Comparison of ENCODE assay signal across 22 mouse cellular contexts in the genomic region with DNA sequence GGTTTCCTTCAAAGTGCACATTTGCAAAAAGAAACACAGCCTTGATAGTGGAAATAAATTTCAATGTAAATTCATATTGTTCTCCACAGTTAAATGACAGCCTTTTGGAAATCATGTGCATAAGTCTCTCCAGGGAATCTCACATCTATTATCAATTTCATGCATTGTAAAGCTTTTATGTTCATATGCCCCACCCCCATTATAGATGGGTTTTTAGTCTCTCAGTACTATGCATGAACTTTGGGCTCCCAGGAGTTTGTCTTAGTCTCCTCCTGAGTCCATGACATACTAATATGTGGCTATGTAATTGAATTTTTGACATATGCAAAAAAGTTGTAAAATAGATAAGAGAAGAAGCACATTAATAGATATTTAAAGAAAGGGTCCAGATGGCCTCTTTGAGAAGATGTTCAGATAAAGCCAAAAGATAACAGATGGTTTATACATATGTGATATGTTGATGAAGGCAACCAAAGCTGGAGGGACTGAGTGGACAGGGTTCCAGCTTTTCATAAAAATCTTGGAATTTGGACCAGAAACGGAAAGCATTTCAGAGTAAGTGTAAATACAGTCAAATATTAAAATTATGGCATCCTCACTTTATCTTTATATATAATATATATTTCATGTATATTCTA.
DNase-seq lines count a peak whose midpoint lies in the region; ATAC-seq and TF ChIP-seq lines count a peak whose summit lies in the region.
"Had no signal": no experiment of that assay in that cellular context is flagged by ENCODE, and none has a peak within 500 bp of the region (broad histone marks: within the 10 kb centered on the region; RNA-seq: fewer than 3 reads in every experiment).

No protein-coding gene starts in this region.

- H3K9ac ChIP-seq in embryonic facial prominence, embryonic 14.5 days (ENCODE audit: low read depth, low read length) = no peak overlapping the region
- H3K9ac ChIP-seq in forebrain, embryonic 16.5 days (replicated peaks; ENCODE audit: low read depth, low read length) = no peak overlapping the region
- no peak overlapping the region for H3K9ac ChIP-seq in forebrain, postnatal 0 days
- H3K9ac ChIP-seq in neural tube, embryonic 11.5 days (ENCODE audit: low read length) = no peak overlapping the region
- H3K9ac ChIP-seq in neural tube, embryonic 15.5 days (replicated peaks) = no peak overlapping the region
- no peak overlapping the region for H3K9ac ChIP-seq in heart, adult 2 months (ENCODE audit: low read depth, low read length)
- H3K9ac ChIP-seq: heart, embryonic 15.5 days had no signal

- H3K27ac ChIP-seq in embryonic facial prominence, embryonic 14.5 days (replicated peaks; ENCODE audit: low read depth, low read length) = no peak overlapping the region
- no peak overlapping the region for H3K27ac ChIP-seq in embryonic facial prominence, embryonic 10.5 days (replicated peaks)
- H3K27ac ChIP-seq in forebrain, embryonic 16.5 days (ENCODE audit: low read length) = no peak overlapping the region
- no peak overlapping the region for H3K27ac ChIP-seq in forebrain, postnatal 0 days (ENCODE audit: low read depth, low read length)
- H3K27ac ChIP-seq in neural tube, embryonic 11.5 days (ENCODE audit: low read depth, low read length) = no peak overlapping the region
- H3K27ac ChIP-seq in neural tube, embryonic 15.5 days (replicated peaks) = no peak overlapping the region
- no peak overlapping the region for H3K27ac ChIP-seq in heart, adult 2 months
- H3K27ac ChIP-seq: heart, embryonic 15.5 days; hindbrain, postnatal 0 days had no signal

- TF ChIP-seq CTCF in forebrain, postnatal 0 days (IDR thresholded peaks at IDR 0.05; ENCODE audit: low read depth) = no peak
- no peak for TF ChIP-seq CTCF in brain, embryonic 14.5 days (IDR thresholded peaks at IDR 0.05; ENCODE audit: borderline replicate concordance, extremely low read depth, insufficient read depth, insufficient read length)
- TF ChIP-seq CTCF in heart, adult 2 months (IDR thresholded peaks at IDR 0.05) = no peak

- no peaks in the 10 kb centered on the region for H3K36me3 ChIP-seq in embryonic facial prominence, embryonic 14.5 days (ENCODE audit: control insufficient read depth, insufficient read depth, low read length)
- H3K36me3 ChIP-seq in embryonic facial prominence, embryonic 10.5 days (replicated peaks) = no peaks in the 10 kb centered on the region
- no peaks in the 10 kb centered on the region for H3K36me3 ChIP-seq in forebrain, embryonic 16.5 days (ENCODE audit: control insufficient read depth, insufficient read depth)
- H3K36me3 ChIP-seq in forebrain, postnatal 0 days (ENCODE audit: insufficient read depth) = no peaks in the 10 kb centered on the region
- H3K36me3 ChIP-seq in neural tube, embryonic 11.5 days (ENCODE audit: control insufficient read depth, insufficient read depth, low read length) = no peaks in the 10 kb centered on the region
- no peaks in the 10 kb centered on the region for H3K36me3 ChIP-seq in neural tube, embryonic 15.5 days
- H3K36me3 ChIP-seq in heart, adult 2 months (ENCODE audit: control insufficient read depth, insufficient read depth, low read length) = no peaks in the 10 kb centered on the region
- H3K36me3 ChIP-seq: heart, embryonic 15.5 days had no signal

- H3K27me3 ChIP-seq in embryonic facial prominence, embryonic 14.5 days (replicated peaks; ENCODE audit: control insufficient read depth, insufficient read depth, low read length) = no peaks in the 10 kb centered on the region
- no peaks in the 10 kb centered on the region for H3K27me3 ChIP-seq in embryonic facial prominence, embryonic 10.5 days (replicated peaks; ENCODE audit: low read depth, poor library complexity, severe bottlenecking)
- no peaks in the 10 kb centered on the region for H3K27me3 ChIP-seq in forebrain, embryonic 16.5 days (replicated peaks; ENCODE audit: control insufficient read depth, insufficient read depth, low read length)
- no peaks in the 10 kb centered on the region for H3K27me3 ChIP-seq in forebrain, postnatal 0 days (ENCODE audit: insufficient read depth, low read length)
- no peaks in the 10 kb centered on the region for H3K27me3 ChIP-seq in neural tube, embryonic 11.5 days (ENCODE audit: control insufficient read depth, insufficient read depth, low read length)
- no peaks in the 10 kb centered on the region for H3K27me3 ChIP-seq in neural tube, embryonic 15.5 days (replicated peaks)
- H3K27me3 ChIP-seq in heart, adult 2 months (ENCODE audit: control insufficient read depth, insufficient read depth, low read length) = no peaks in the 10 kb centered on the region
- H3K27me3 ChIP-seq: CH12.LX; heart, embryonic 15.5 days; Patski had no signal

- 80% methylated on average over 1 of the region's 1 CpGs for WGBS in embryonic facial prominence, embryonic 14.5 days
- WGBS in embryonic facial prominence, embryonic 10.5 days = 83% methylated on average over 1 of the region's 1 CpGs
- WGBS in forebrain, embryonic 16.5 days = 64% methylated on average over 1 of the region's 1 CpGs
- 57% methylated on average over 1 of the region's 1 CpGs for WGBS in forebrain, postnatal 0 days
- 76% methylated on average over 1 of the region's 1 CpGs for WGBS in neural tube, embryonic 11.5 days
- whole genome bisulfite sequencing in neural tube, embryonic 15.5 days = 73% methylated on average over 1 of the region's 1 CpGs
- WGBS in heart, adult 2 months = 69% methylated on average over 1 of the region's 1 CpGs

- no peaks in the 10 kb centered on the region for H3K9me3 ChIP-seq in embryonic facial prominence, embryonic 14.5 days (ENCODE audit: control insufficient read depth, low read length)
- no peaks in the 10 kb centered on the region for H3K9me3 ChIP-seq in embryonic facial prominence, embryonic 10.5 days
- no peaks in the 10 kb centered on the region for H3K9me3 ChIP-seq in forebrain, embryonic 16.5 days (ENCODE audit: control insufficient read depth, low read length)
- no peaks in the 10 kb centered on the region for H3K9me3 ChIP-seq in forebrain, postnatal 0 days (ENCODE audit: low read length)
- no peaks in the 10 kb centered on the region for H3K9me3 ChIP-seq in neural tube, embryonic 11.5 days (ENCODE audit: control insufficient read depth, low read length)
- no peaks in the 10 kb centered on the region for H3K9me3 ChIP-seq in neural tube, embryonic 15.5 days (replicated peaks)
- H3K9me3 ChIP-seq: heart, embryonic 15.5 days had no signal

- H3K4me2 ChIP-seq in embryonic facial prominence, embryonic 14.5 days (ENCODE audit: low read depth, low read length) = no peak overlapping the region
- no peak overlapping the region for H3K4me2 ChIP-seq in forebrain, embryonic 16.5 days (ENCODE audit: low read length)
- no peak overlapping the region for H3K4me2 ChIP-seq in forebrain, postnatal 0 days (ENCODE audit: low read depth)
- H3K4me2 ChIP-seq in neural tube, embryonic 11.5 days (ENCODE audit: low read depth) = no peak overlapping the region
- H3K4me2 ChIP-seq in neural tube, embryonic 15.5 days = no peak overlapping the region
- H3K4me2 ChIP-seq: heart, embryonic 11.5 days; heart, embryonic 15.5 days had no signal

- no peak for ATAC-seq in embryonic facial prominence, embryonic 14.5 days (ENCODE audit: low read depth)
- peak; percentile 45; the same call in 1 of the 2 replicates for ATAC-seq in forebrain, embryonic 16.5 days
- no peak; the same call in 1 of the 2 replicates for ATAC-seq in forebrain, postnatal 0 days
- peak; percentile 66 for ATAC-seq in neural tube, embryonic 11.5 days (ENCODE audit: insufficient read depth, low FRiP score, low TSS enrichment)
- no peak for ATAC-seq in neural tube, embryonic 15.5 days (ENCODE audit: low FRiP score)
- ATAC-seq: activated CD4-positive, CD25-positive, alpha-beta regulatory T cell, adult 4 months; hindbrain, postnatal 0 days; Patski had no signal

- TF ChIP-seq EP300 in heart, adult 2 months (IDR thresholded peaks at IDR 0.05; ENCODE audit: insufficient read depth, low read depth, low read length) = no peak

- peak; percentile 5 for DNase-seq in embryonic facial prominence, embryonic 14.5 days (ENCODE audit: low spot score)
- DNase-seq in embryonic facial prominence, embryonic 10.5 days (ENCODE audit: low spot score) = no peak
- DNase-seq in forebrain, postnatal 0 days = no peak
- DNase-seq in neural tube, embryonic 11.5 days (ENCODE audit: low spot score) = no peak
- peak; percentile 41 for DNase-seq in brain, embryonic 14.5 days (ENCODE audit: low read depth)
- no peak for DNase-seq in heart, adult 2 months
- DNase-seq: adrenal gland, postnatal 14 days; cerebellum, adult 2 months; cerebellum, postnatal 10 days; gastrocnemius, postnatal 10 days; heart, adult 18-20 months; heart, postnatal 14 days; kidney, adult 11 months; kidney, adult 9 months had no signal

- H3K4me3 ChIP-seq in embryonic facial prominence, embryonic 14.5 days (ENCODE audit: low read depth, low read length) = no peak overlapping the region
- H3K4me3 ChIP-seq in embryonic facial prominence, embryonic 10.5 days = no peak overlapping the region
- no peak overlapping the region for H3K4me3 ChIP-seq in forebrain, embryonic 16.5 days (replicated peaks; ENCODE audit: low read length)
- H3K4me3 ChIP-seq in forebrain, postnatal 0 days (ENCODE audit: low read depth, low read length) = no peak overlapping the region
- H3K4me3 ChIP-seq in neural tube, embryonic 11.5 days (ENCODE audit: low read depth, low read length) = no peak overlapping the region
- no peak overlapping the region for H3K4me3 ChIP-seq in neural tube, embryonic 15.5 days (replicated peaks)
- H3K4me3 ChIP-seq in heart, adult 2 months = no peak overlapping the region
- H3K4me3 ChIP-seq: heart, embryonic 15.5 days had no signal

- H3K79me2 ChIP-seq in heart, adult 2 months (replicated peaks; ENCODE audit: control insufficient read depth, insufficient read depth, low read length) = no peaks in the 10 kb centered on the region

- no peaks in the 10 kb centered on the region for H3K4me1 ChIP-seq in embryonic facial prominence, embryonic 14.5 days (ENCODE audit: control insufficient read depth, insufficient read depth, low read length)
- H3K4me1 ChIP-seq in embryonic facial prominence, embryonic 10.5 days = no peaks in the 10 kb centered on the region
- H3K4me1 ChIP-seq in forebrain, embryonic 16.5 days (replicated peaks; ENCODE audit: control insufficient read depth, insufficient read depth, low read length) = no peaks in the 10 kb centered on the region
- no peaks in the 10 kb centered on the region for H3K4me1 ChIP-seq in forebrain, postnatal 0 days (ENCODE audit: insufficient read depth)
- no peaks in the 10 kb centered on the region for H3K4me1 ChIP-seq in neural tube, embryonic 11.5 days (ENCODE audit: control insufficient read depth, insufficient read depth, low read length)
- H3K4me1 ChIP-seq in neural tube, embryonic 15.5 days = no peaks in the 10 kb centered on the region
- no peaks in the 10 kb centered on the region for H3K4me1 ChIP-seq in heart, adult 2 months (ENCODE audit: control insufficient read depth, insufficient read depth, low read length)
- H3K4me1 ChIP-seq: heart, embryonic 15.5 days had no signal

- no peak for TF ChIP-seq POLR2A in brain, embryonic 14.5 days (IDR thresholded peaks at IDR 0.05; ENCODE audit: borderline replicate concordance, extremely low read depth, insufficient read depth, insufficient read length, poor library complexity, severe bottlenecking)
- TF ChIP-seq POLR2A in heart, adult 2 months (IDR thresholded peaks at IDR 0.05; ENCODE audit: insufficient read depth, low read depth, low read length) = no peak

- intact Hi-C loops in heart, adult 2 months (cut with DNase I) = no loop called here

Comparison
In these comparisons a context has a peak if more than half of its experiments do, and no peak if none do; other contexts are left out.
1. ATAC-seq: peak in forebrain, embryonic 16.5 days (single experiment) and neural tube, embryonic 11.5 days (single experiment); none in embryonic facial prominence, embryonic 14.5 days (single experiment), forebrain, postnatal 0 days (single experiment) and neural tube, embryonic 15.5 days (single experiment).
2. DNase-seq: peak in embryonic facial prominence, embryonic 14.5 days (single experiment) and brain, embryonic 14.5 days (single experiment); none in embryonic facial prominence, embryonic 10.5 days (single experiment), forebrain, postnatal 0 days (single experiment), neural tube, embryonic 11.5 days (single experiment) and heart, adult 2 months (0 of 2).